Mouse (Mus musculus) liver, embryonic 11.5 days (tissue): ENCODE data around the gene Dnajc6. TPM values are rescaled to one million over a fixed set of nuclear protein-coding genes. Genes with fewer than 3 reads are reported as not detected.
A peak's percentile ranks its signal among the peaks of the same experiment; 100 is the strongest.

ENCODE experiments used
- ATAC-seq: fragments of 200-750 bp; cut with Nextera tagmentation; replicated peaks from 2 replicates; pipeline ENCODE4 v1.8.0; 2017; ENCODE audit warnings: moderate number of reproducible peaks, mild to moderate bottlenecking, moderate TSS enrichment, moderate library complexity; ENCODE audit not compliant: low FRiP score
- DNase-seq: peaks from one replicate; pipeline ENCODE4 v3.0.0-alpha.2; 2017; ENCODE audit warnings: low spot score
- H3K27ac ChIP-seq: fragments of 300-500 bp; sonication (generic); 2 replicates; pipeline ENCODE4 v1.5.1; 2014; ENCODE audit warnings: mild to moderate bottlenecking, low read depth, low read length, control low read depth
- H3K27me3 ChIP-seq: fragments of 300-500 bp; sonication (generic); replicated peaks from 2 replicates; pipeline ENCODE4 v1.6.1; 2014; ENCODE audit warnings: low read length, mixed read lengths; ENCODE audit not compliant: control insufficient read depth, insufficient read depth
- H3K36me3 ChIP-seq: fragments of 300-500 bp; sonication (generic); 2 replicates; pipeline ENCODE4 v1.6.1; 2014; ENCODE audit warnings: mild to moderate bottlenecking, low read length, moderate library complexity, mixed read lengths; ENCODE audit not compliant: control insufficient read depth, insufficient read depth
- H3K4me1 ChIP-seq: fragments of 300-500 bp; sonication (generic); replicated peaks from 2 replicates; pipeline ENCODE4 v1.6.1; 2014; ENCODE audit warnings: low read length, mixed read lengths; ENCODE audit not compliant: control insufficient read depth, insufficient read depth
- H3K4me2 ChIP-seq: fragments of 300-500 bp; sonication (generic); 2 replicates; pipeline ENCODE4 v1.6.1; 2014; ENCODE audit warnings: mild to moderate bottlenecking, control low read depth, moderate library complexity
- H3K4me3 ChIP-seq: fragments of 300-500 bp; sonication (generic); 2 replicates; pipeline ENCODE4 v1.5.1; 2014; ENCODE audit warnings: low read depth, low read length, control low read depth
- H3K9ac ChIP-seq: fragments of 300-500 bp; sonication (generic); 2 replicates; pipeline ENCODE4 v1.6.1; 2014; ENCODE audit warnings: low read depth, low read length, control low read depth
- H3K9me3 ChIP-seq: fragments of 300-500 bp; sonication (generic); 2 replicates; pipeline ENCODE4 v1.6.1; 2016; ENCODE audit warnings: low read length, inconsistent platforms, mixed read lengths; ENCODE audit not compliant: control insufficient read depth
- WGBS: fragments of 180-500 bp; shearing (Covaris S2); extraction: QIAGEN DNeasy Blood & Tissue Kit; methylation state at CpG from one replicate; pipeline ENCODE4 v1.1.7; 2014; 5-methylcytosine and 5-hydroxymethylcytosine counted together
- polyA plus RNA-seq: library from polyadenylated mRNA; unstranded; fragments of >200 nt; fragmentation: Nextera tagmentation; extraction: Ambion mirVana; gene quantifications from 2 replicates; pipeline ENCODE4 v1.2.1, GENCODE M21; 2014

The Dnajc6 gene
- polyA plus RNA-seq, 1 experiment from 2014 or later: 0.14 TPM

GRCm38 (mm10) chr4:101647196-101647905, 150.9 kb downstream of the Dnajc6 start, which contains the start of gene Leprot:
Gene Leprot (plus strand): TSS chr4:101647718.
- under 1% methylated on average over 39 of the region's 39 CpGs for WGBS

GRCm38 (mm10) chr4:101647976-101648642, 151.7 kb downstream of the Dnajc6 start:
- DNase-seq (no peak), ATAC-seq (peak; percentile 6)
- no peaks in the 10 kb centered on the region for H3K9me3 ChIP-seq
- H3K4me1 ChIP-seq: peaks cover 22% of the 10 kb centered on the region
- no peaks in the 10 kb centered on the region for H3K27me3 ChIP-seq
- no peaks in the 10 kb centered on the region for H3K36me3 ChIP-seq
- peak overlapping the region; percentile 98 for H3K9ac ChIP-seq
- peak overlapping the region; percentile 90 for H3K4me3 ChIP-seq
- peak overlapping the region; percentile 78 for H3K4me2 ChIP-seq
- peak overlapping the region; percentile 85 for H3K27ac ChIP-seq
- WGBS: under 1% methylated on average over 20 of the region's 20 CpGs

More at GRCm38 (mm10) chr4:101647196-101647905, 150.9 kb downstream of the Dnajc6 start, which contains the start of gene Leprot:
- peaks cover 22% of the 10 kb centered on the region for H3K4me1 ChIP-seq
- H3K27me3 ChIP-seq: no peaks in the 10 kb centered on the region
- DNase-seq: peak; percentile 98
- H3K27ac ChIP-seq: peak within 1 kb of the TSS; percentile 85
- ATAC-seq: peak; percentile 95
- peak within 1 kb of the TSS; percentile 79 for H3K4me2 ChIP-seq
- peak within 1 kb of the TSS; percentile 98 for H3K9ac ChIP-seq
- no peaks in the 10 kb centered on the region for H3K36me3 ChIP-seq
- no peaks in the 10 kb centered on the region for H3K9me3 ChIP-seq
- H3K4me3 ChIP-seq: peak within 1 kb of the TSS; percentile 90

DNA sequence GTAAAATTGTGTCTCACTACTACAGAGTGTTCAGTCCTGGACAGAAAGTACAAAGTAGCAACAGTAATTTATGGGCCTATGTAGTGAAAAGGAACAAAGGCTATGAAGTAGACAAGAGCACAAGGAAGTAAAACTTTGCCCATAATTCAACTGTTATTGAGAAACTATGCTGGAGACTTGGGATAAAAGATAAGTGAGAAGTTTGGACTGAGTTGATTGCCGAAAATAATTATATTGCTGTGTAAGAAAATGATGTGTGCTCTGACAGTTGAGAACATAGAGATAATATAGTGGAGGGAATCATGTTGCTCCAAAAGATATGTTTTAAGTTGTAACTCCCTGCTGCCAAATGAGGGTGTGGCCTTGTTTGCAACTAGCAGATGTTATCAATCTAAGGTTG, 152.3 kb downstream of the Dnajc6 start:
- no peak for DNase-seq
- peak overlapping the region; percentile 98 for H3K9ac ChIP-seq

DNA sequence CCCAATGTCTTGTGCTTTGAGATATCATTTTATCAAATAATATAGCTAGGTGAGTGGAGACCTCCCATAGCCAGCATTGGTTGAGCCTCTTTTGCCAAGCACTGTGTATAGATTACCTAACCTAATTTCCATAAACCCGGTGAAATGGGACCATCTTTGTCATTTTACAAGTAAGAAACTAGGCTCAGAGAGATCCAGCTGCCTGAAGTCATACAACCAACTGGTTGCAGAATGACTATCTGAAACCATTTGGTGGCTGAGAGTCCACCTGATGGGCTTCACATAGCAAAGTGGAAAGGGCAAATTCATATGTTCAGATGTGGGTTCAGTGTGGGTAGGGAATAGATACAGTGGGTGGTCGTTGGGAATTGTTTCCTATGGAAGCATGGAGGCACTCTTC, 154.5 kb downstream of the Dnajc6 start:
- no peak overlapping the region for H3K27ac ChIP-seq

More for the DNA sequence above, 152.3 kb downstream of the Dnajc6 start:
- peaks cover 25% of the 10 kb centered on the region for H3K4me1 ChIP-seq
- H3K27ac ChIP-seq: peak overlapping the region; percentile 85
- H3K36me3 ChIP-seq: no peaks in the 10 kb centered on the region
- peak overlapping the region; percentile 90 for H3K4me3 ChIP-seq
- H3K4me2 ChIP-seq: peak overlapping the region; percentile 78
- 57% methylated on average over 1 of the region's 1 CpGs for WGBS
- no peaks in the 10 kb centered on the region for H3K27me3 ChIP-seq
- ATAC-seq: no peak
- H3K9me3 ChIP-seq: no peaks in the 10 kb centered on the region

GRCm38 (mm10) chr4:101654256-101654655, 157.8 kb downstream of the Dnajc6 start:
- Histone ChIP-seq H3K27ac (peak overlapping the region; percentile 81), H3K9ac (no peak overlapping the region), H3K4me1 (peaks cover 44% of the 10 kb centered on the region), H3K36me3 (peaks cover 5% of the 10 kb centered on the region; the same call in 1 of the 2 replicates), H3K27me3 (no peaks in the 10 kb centered on the region), H3K9me3 (no peaks in the 10 kb centered on the region), H3K4me3 (no peak overlapping the region), H3K4me2 (peak overlapping the region; percentile 49)
- 69% methylated on average over 6 of the region's 6 CpGs for WGBS
- ATAC-seq (0 out of 2 replicates have a peak, but pooled peaks have one; percentile 21), DNase-seq (no peak)

More for the DNA sequence above, 154.5 kb downstream of the Dnajc6 start:
- H3K4me1 ChIP-seq: peaks cover 38% of the 10 kb centered on the region
- 86% methylated on average over 2 of the region's 2 CpGs for WGBS
- 0 out of 2 replicates have a peak overlapping the region, but pooled peaks have one; percentile 1 for H3K9ac ChIP-seq
- ATAC-seq (no peak), DNase-seq (no peak)
- no peaks in the 10 kb centered on the region for H3K27me3 ChIP-seq
- no peaks in the 10 kb centered on the region for H3K36me3 ChIP-seq
- H3K9me3 ChIP-seq: no peaks in the 10 kb centered on the region
- H3K4me3 ChIP-seq: no peak overlapping the region
- no peak overlapping the region for H3K4me2 ChIP-seq

GRCm38 (mm10) chr4:101654788-101655414, 158.5 kb downstream of the Dnajc6 start:
- H3K4me3 ChIP-seq: no peak overlapping the region
- H3K4me1 ChIP-seq: peaks cover 38% of the 10 kb centered on the region
- peak overlapping the region; percentile 49 for H3K4me2 ChIP-seq
- no peaks in the 10 kb centered on the region for H3K27me3 ChIP-seq
- no peaks in the 10 kb centered on the region for H3K9me3 ChIP-seq
- peaks cover 7% of the 10 kb centered on the region; the same call in 1 of the 2 replicates for H3K36me3 ChIP-seq
- no peak for DNase-seq
- peak overlapping the region; percentile 81 for H3K27ac ChIP-seq
- peak overlapping the region; percentile 27 for H3K9ac ChIP-seq
- ATAC-seq: peak; percentile 95
- 60% methylated on average over 4 of the region's 4 CpGs for WGBS

- Histone ChIP-seq H3K36me3 (peaks cover 7% of the 10 kb centered on the region; the same call in 1 of the 2 replicates), H3K4me1 (peaks cover 35% of the 10 kb centered on the region), H3K9ac (peak overlapping the region; percentile 27), H3K4me3 (no peak overlapping the region), H3K27ac (peak overlapping the region; percentile 81), H3K4me2 (peak overlapping the region; percentile 49), H3K9me3 (no peaks in the 10 kb centered on the region), H3K27me3 (no peaks in the 10 kb centered on the region)
- peak; percentile 79 for ATAC-seq
- 66% methylated on average over 7 of the region's 7 CpGs for WGBS
- DNase-seq: no peak
Observed at GRCm38 (mm10) chr4:101655415-101655790, 159.0 kb downstream of the Dnajc6 start.

DNA sequence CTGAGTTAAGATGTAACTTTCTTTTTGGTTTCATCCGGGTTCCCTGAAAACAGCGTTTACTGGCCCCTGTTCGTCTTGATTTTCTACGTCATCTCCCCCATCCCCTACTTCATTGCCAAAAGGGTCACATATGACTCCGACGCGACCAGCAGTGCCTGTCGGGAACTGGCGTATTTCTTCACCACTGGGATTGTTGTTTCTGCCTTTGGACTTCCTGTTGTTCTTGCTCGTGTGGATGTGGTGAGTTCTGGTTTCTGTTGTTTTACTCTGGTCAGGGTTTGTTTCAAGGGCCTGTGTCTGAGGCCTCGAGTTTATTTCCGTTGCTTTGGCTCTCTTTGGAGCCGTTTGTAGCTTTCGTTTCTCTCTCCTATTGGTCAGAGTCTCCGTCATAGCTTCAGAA, 159.6 kb downstream of the Dnajc6 start:
- Histone ChIP-seq H3K4me1 (peaks cover 35% of the 10 kb centered on the region), H3K27me3 (no peaks in the 10 kb centered on the region), H3K4me2 (no peak overlapping the region; the same call in 1 of the 2 replicates), H3K4me3 (no peak overlapping the region), H3K36me3 (peaks cover 7% of the 10 kb centered on the region; the same call in 1 of the 2 replicates), H3K9me3 (no peaks in the 10 kb centered on the region), H3K27ac (peak overlapping the region; percentile 75), H3K9ac (no peak overlapping the region)
- 84% methylated on average over 15 of the region's 15 CpGs for WGBS
- ATAC-seq: no peak
- no peak for DNase-seq
